Mouse (Mus musculus) adrenal gland (tissue): ENCODE data around the gene Fry.

Experiments used
- intact Hi-C: fragments of 180-260 bp; cut with DNase I; formaldehyde crosslinking; loops from one replicate; pipeline ENCODE4 v1.15.1; 2025

Fry gene

DNA sequence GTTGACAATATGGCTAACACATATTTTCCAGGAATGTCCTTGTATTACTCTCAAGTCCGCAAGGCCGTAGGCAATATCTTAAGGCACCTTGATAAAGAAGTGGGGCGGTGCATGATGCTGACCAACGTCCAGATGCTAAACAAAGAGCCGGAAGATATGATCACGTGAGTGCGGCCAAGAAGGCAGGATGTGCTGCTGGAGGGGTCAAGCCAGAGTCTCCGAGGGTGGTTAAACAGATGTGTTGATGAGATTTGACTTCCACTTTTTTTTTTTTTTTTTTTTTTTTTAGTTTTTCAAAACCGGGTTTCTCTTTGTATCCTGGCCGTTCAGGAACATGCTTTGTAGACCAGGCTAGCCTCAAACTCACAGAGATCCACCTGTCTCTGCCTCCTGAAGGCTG, 262.3 kb downstream of the Fry start:
- intact Hi-C loops, result no loop called here

GRCm38 (mm10) chr5:150382411-150382810, 264.0 kb downstream of the Fry start:
- intact Hi-C loops, result no loop called here

GRCm38 (mm10) chr5:150384272-150385215, 266.1 kb downstream of the Fry start:
- intact Hi-C loops, result no loop called here

GRCm38 (mm10) chr5:150385224-150385623, 266.8 kb downstream of the Fry start:
- intact Hi-C loops, result no loop called here

DNA sequence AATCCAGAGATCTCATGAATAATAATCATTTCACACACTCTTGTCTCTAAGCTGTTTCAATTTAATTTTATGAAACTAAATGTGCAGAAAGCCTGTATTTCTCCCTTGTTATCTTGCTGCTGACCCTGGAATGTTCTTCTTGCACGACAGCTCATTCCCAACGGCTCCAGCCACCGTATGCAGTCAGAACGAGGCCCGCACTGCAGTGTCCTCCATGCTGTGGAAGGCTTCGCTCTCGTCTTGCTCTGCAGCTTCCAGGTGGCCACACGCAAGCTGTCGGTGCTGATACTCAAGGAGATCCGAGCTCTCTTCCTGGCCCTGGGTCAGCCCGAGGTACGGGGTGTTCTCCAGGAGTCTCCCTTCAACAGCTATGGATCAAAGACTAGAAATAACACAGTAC, 270.2 kb downstream of the Fry start:
- intact Hi-C loops, result no loop called here

DNA sequence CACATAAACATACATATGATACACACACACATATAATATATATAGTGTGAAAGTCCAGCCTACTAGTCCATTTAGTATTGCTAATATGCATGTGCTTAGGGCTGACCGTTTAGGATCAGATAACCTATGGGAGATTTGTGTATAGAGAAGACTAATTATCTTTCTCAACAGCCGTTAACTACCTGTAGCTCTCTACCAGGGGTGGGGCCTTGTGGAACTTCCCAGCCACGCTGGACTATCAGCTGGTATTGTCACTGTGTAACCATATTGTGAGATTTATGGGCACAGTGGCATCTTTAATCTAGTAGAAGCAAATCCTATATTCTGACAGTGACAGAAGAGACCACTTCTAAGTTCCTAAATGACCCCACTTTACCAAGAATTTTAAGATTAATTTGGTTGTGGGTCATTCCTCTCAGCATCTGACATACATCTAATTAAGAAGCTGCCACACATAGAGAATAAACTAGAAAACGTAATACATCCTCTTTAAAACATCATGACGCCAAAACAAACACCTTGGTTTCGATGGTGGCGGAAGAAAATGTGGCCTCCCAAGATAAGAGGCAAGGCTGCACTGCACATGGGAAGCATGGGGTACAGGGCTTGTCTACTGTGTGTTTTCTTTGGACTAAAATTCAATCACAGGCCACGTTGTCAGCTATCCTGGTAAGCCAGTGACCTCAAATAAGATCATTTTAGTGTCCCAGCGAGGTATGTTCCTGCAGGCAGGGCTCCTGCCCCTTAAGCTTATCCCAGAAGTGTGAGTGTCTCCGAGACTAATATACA, 271.3 kb downstream of the Fry start:
- intact Hi-C loops, result no loop called here

GRCm38 (mm10) chr5:150390422-150390821, 272.0 kb downstream of the Fry start:
- intact Hi-C loops, result no loop called here

DNA sequence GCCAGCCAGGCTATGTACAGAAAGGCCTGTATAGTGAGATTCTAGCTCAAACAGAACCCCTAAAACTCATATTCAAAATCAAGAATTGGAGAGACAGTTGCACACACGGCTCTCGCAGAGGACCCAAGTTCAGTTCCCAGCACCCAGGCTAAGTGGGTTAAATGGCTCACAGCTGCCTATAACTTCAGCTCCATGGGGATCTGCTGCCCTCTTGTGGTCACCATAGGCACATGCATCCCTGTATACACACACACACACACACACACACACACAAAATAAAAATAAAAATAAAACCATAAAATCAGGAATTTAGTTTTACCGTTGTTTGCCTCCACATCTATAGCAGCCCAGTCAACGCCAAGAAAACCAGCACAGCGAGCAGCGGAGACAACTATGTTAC, 276.2 kb downstream of the Fry start:
- intact Hi-C loops, result no loop called here

DNA sequence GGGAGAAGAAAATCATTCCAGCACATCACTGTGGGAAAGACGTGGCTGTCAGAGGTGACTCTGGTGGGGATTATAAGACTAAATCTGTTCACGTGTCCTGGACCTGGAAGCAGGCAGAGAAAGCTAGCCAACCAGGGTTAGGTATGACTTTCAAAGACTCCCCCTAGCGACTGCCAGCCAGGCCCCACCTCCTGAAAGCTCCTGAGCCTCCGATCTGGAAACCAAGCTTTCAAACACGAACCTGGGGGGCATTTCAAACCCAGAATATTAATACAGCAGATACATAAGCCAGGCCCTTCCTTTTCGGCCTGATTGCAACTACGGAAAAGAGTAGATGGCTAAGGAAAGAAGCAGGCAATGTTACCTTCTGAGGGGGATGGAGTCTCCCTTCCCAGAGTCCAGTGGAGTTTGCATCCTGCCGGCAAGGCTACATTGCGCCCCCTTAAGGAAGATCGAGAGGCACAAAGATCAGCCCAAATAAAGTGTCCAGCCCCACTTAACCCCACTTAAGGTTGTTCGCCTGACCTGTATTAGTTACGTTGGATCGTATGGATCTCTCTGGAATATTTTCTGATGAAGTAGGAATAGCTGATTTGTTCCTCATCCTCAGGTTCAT, 284.5 kb downstream of the Fry start:
- intact Hi-C loops, result no loop called here

DNA sequence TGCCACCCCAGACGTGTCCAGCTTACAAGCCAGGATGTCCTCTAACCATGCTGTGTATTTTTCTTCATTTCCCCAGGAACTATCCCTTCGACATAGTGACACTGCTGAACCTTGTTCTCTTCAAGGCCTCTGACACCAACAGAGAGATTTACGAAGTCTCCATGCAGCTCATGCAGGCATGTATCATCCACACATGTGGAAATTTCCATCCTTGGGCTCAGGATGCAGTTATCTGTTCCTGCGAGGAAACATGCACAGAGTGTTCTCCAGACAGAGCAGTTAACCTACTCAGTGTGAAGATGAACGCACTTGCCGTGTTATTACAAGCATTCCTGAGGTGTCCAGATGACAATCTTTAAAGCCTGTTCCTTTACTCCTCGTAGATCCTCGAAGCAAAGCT, 286.4 kb downstream of the Fry start:
- intact Hi-C loops, result no loop called here

DNA sequence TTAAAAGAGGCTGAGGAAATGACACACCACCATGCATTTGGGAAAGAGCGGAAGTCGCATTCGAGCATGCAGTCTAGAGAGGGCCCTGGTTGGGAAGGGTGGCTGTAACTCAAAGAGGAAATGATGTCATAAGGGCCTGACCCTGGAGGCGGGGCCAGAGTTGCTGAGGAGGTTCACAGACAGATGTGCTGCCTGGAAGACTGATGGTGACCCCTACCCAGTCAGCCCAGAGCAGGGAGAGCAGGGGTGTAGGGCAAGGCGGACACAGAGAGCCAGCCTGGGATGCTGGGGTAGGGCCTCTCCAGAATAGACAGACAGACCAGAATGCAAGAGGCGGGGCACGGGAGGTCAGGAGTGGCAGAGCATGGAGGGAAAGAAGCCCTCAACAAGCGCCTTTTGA, 290.5 kb downstream of the Fry start:
- intact Hi-C loops, result no loop called here

DNA sequence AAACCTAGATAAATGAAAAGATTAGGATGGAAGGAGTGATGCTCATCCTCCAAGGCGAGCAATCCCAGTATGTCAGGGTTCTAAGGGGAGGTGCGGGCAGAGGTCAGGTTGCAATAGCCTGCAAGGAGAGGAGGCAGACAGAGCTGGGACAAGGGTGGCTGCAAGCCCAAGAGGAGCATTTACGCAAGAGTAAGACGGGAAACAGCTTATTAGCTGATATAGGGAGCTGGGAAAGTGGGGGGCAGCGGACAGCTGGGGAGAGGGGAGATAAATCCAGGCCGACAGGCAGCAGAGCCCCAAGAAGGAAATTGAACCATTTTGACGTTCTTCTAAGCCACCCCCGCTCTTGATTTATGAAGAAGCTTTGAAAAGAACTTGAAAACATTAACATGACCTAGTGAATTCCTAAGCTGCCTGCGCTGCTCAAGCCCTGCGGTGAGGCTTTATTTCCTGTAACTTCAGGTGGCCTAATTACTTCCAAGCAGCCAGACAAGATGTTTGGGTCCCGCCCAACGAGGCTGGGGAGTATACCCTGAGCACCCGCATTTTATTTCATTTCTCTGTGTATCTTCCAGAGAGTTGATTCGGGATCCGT, 291.1 kb downstream of the Fry start:
- intact Hi-C loops, result no loop called here

GRCm38 (mm10) chr5:150412750-150413450, 294.5 kb downstream of the Fry start:
- intact Hi-C loops, result no loop called here

DNA sequence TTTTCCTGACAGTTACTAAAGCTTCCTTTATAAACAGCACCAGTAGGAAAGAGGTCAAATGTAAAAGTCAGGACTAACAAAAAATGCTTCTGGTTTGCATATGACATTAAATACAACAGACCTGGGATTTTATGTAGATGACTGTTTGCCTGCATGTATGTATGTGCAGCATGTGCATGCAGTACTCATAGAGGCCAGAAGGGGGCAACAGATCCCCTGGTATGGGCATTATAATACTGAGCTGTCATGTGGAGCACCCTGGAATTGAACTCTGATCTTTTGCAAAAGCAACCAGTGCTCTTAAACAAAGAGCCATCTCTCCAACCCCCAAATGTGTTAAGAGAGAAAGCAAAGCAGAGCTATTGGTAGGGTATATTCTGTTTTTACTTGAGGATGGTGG, 296.4 kb downstream of the Fry start:
- intact Hi-C loops, result no loop called here

DNA sequence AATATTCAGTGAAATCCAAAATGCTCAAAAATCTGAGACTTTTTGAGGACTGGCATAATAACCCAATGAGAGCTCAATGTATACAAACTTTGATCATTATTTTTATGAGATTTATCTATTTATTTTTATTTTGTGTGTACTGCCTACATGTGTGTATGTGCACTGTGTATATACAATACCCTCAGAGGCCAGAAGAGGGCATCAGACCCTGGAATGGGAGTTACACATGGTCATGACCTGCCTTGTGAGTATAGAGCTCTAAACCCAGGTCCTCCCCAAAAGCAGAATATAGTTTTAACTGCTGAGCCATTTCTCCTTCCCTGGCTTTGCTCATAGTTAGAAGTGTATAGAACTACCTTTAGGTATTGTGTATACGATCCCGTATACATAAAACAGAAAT, 298.8 kb downstream of the Fry start:
- intact Hi-C loops, result no loop called here

GRCm38 (mm10) chr5:150418035-150418434, 299.6 kb downstream of the Fry start:
- intact Hi-C loops, result no loop called here

DNA sequence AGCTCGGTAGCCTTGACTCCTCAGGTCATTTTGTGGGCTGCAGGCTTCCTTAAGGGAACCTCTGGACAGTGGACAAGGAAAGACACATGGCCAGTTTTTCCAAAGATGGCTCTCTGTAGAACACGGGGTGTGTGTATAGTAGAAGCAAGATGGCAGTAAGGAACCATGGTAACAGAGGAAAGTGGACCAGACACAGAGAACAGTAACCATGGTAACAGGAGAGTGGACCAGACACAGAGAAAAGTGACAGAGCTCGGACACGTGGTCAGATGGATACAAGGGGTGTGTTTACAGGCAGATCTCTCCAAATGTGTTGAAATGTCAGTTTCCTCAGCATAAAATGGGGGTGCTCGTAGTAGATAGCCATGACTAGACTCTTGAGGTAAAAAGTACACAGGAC, 306.6 kb downstream of the Fry start:
- intact Hi-C loops, result no loop called here

GRCm38 (mm10) chr5:150426595-150426994, 308.1 kb downstream of the Fry start:
- intact Hi-C loops, result loop anchor here (1.0 to 2.0 kb wide), 2 partner anchors 193 to 258 kb away; no protein-coding TSS in a partner anchor

DNA sequence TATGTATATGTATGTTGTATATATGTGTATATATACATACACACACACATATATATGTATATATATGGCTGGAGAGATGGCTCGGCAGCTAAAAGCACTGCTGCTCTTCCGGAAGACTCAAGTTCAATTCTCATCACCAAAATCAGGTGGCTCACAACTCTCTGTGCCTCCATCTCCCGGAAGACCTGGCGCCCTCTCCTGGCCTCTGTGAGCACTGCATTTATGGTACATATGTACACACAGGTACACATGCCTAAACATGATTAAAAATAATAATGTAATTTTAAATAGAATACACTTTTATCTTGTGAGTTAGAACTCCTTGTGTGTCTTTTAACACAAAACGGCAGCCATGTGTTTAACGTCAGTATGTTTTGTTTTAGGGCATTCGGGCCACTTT, 312.8 kb downstream of the Fry start:
- intact Hi-C loops, result no loop called here

DNA sequence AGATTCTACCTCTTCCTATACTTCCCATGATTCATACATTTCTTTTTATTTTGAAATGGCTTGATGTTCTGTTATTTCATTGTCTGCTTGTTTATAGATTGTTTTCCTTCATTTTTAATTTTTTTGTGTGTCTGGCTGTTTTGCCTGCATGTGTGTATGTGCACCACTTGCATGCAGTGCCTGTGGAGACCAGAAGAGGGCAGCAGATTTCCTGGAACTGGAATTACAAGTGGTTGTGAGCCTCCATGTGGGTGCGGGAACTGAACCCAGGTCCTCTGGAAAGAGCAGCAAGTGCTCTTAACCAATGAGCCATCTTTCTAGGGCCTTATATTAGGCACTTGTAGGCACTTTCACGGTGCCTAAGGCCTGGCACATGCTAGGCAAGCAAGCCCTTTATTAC, 314.5 kb downstream of the Fry start:
- intact Hi-C loops, result no loop called here
